Mouse (Mus musculus): ENCODE data around the gene Stk39. TPM values are rescaled to one million over a fixed set of nuclear protein-coding genes. Genes with fewer than 3 reads are reported as not detected.

Gene Stk39
- polyA plus RNA-seq, 1 experiment from 2014 or later, result 39.4 TPM

- no peak for ATAC-seq (ENCODE audit: low FRiP score)
- H3K4me1 ChIP-seq (replicated peaks), result peaks cover 17% of the 10 kb centered on the region
- no peak overlapping the region for H3K4me3 ChIP-seq
- H3K27me3 ChIP-seq, result no peaks in the 10 kb centered on the region
- H3K36me3 ChIP-seq, result 0 out of 2 replicates have a peak, but pooled peaks cover 5% of the 10 kb centered on the region
- H3K9me3 ChIP-seq, result no peaks in the 10 kb centered on the region
- WGBS, result 29% methylated on average over 10 of the region's 10 CpGs
- H3K4me2 ChIP-seq, result no peak overlapping the region
- no peak overlapping the region for H3K9ac ChIP-seq
- H3K27ac ChIP-seq, result no peak overlapping the region
These were observed 85.7 kb downstream of the Stk39 start for GRCm38 (mm10) chr2:68386313-68386863.

- Histone ChIP-seq H3K4me3 (no peak overlapping the region), H3K9me3 (no peaks in the 10 kb centered on the region), H3K4me2 (no peak overlapping the region), H3K27ac (no peak overlapping the region), H3K27me3 (no peaks in the 10 kb centered on the region), H3K4me1 (replicated peaks) (peaks cover 20% of the 10 kb centered on the region), H3K36me3 (0 out of 2 replicates have a peak, but pooled peaks cover 5% of the 10 kb centered on the region), H3K9ac (no peak overlapping the region)
- WGBS, result 62% methylated on average over 9 of the region's 9 CpGs
- ATAC-seq (ENCODE audit: low FRiP score), result no peak
These were observed 86.3 kb downstream of the Stk39 start for GRCm38 (mm10) chr2:68385654-68386312.

- no peak overlapping the region for H3K9ac ChIP-seq
- no peak for ATAC-seq (ENCODE audit: low FRiP score)
- no peak overlapping the region for H3K4me2 ChIP-seq
- no peaks in the 10 kb centered on the region for H3K9me3 ChIP-seq
- no peak overlapping the region for H3K4me3 ChIP-seq
- H3K27me3 ChIP-seq, result no peaks in the 10 kb centered on the region
- 81% methylated on average over 4 of the region's 4 CpGs for WGBS
- 0 out of 2 replicates have a peak, but pooled peaks cover 4% of the 10 kb centered on the region for H3K36me3 ChIP-seq
- peaks cover 37% of the 10 kb centered on the region for H3K4me1 ChIP-seq (replicated peaks)
- no peak overlapping the region for H3K27ac ChIP-seq
These were observed 88.1 kb downstream of the Stk39 start for GRCm38 (mm10) chr2:68383964-68384363.

GRCm38 (mm10) chr2:68382394-68383059, 89.5 kb downstream of the Stk39 start:
- Histone ChIP-seq H3K9me3 (no peaks in the 10 kb centered on the region), H3K27me3 (no peaks in the 10 kb centered on the region), H3K36me3 (no peaks in the 10 kb centered on the region), H3K4me3 (no peak overlapping the region), H3K9ac (no peak overlapping the region), H3K4me1 (replicated peaks) (peaks cover 45% of the 10 kb centered on the region), H3K27ac (no peak overlapping the region), H3K4me2 (no peak overlapping the region)
- ATAC-seq (ENCODE audit: low FRiP score), result no peak
- WGBS, result 64% methylated on average over 11 of the region's 11 CpGs

GRCm38 (mm10) chr2:68381881-68382280, 90.2 kb downstream of the Stk39 start:
- Histone ChIP-seq H3K9ac (no peak overlapping the region), H3K9me3 (no peaks in the 10 kb centered on the region), H3K4me3 (no peak overlapping the region), H3K4me1 (replicated peaks) (peaks cover 45% of the 10 kb centered on the region), H3K27me3 (no peaks in the 10 kb centered on the region), H3K4me2 (no peak overlapping the region), H3K27ac (no peak overlapping the region), H3K36me3 (no peaks in the 10 kb centered on the region)
- 75% methylated on average over 4 of the region's 4 CpGs for WGBS
- ATAC-seq (ENCODE audit: low FRiP score), result no peak

- no peaks in the 10 kb centered on the region for H3K36me3 ChIP-seq
- H3K27ac ChIP-seq, result no peak overlapping the region
- H3K4me3 ChIP-seq, result no peak overlapping the region
- peaks cover 51% of the 10 kb centered on the region for H3K4me1 ChIP-seq (replicated peaks)
- no peaks in the 10 kb centered on the region for H3K9me3 ChIP-seq
- WGBS, result 49% methylated on average over 6 of the region's 6 CpGs
- H3K27me3 ChIP-seq, result no peaks in the 10 kb centered on the region
- no peak overlapping the region for H3K9ac ChIP-seq
- no peak overlapping the region for H3K4me2 ChIP-seq
- no peak for ATAC-seq (ENCODE audit: low FRiP score)
These were observed 90.9 kb downstream of the Stk39 start for GRCm38 (mm10) chr2:68381205-68381604.

- no peaks in the 10 kb centered on the region for H3K9me3 ChIP-seq
- no peak overlapping the region for H3K4me2 ChIP-seq
- peak overlapping the region; percentile 55 for H3K27ac ChIP-seq
- H3K4me1 ChIP-seq (replicated peaks), result peaks cover 51% of the 10 kb centered on the region
- H3K36me3 ChIP-seq, result no peaks in the 10 kb centered on the region
- ATAC-seq (ENCODE audit: low FRiP score), result no peak
- WGBS, result 35% methylated on average over 11 of the region's 11 CpGs
- H3K9ac ChIP-seq, result no peak overlapping the region
- no peak overlapping the region for H3K4me3 ChIP-seq
- no peaks in the 10 kb centered on the region for H3K27me3 ChIP-seq
These were observed 92.4 kb downstream of the Stk39 start for GRCm38 (mm10) chr2:68379631-68380030.

- 74% methylated on average over 8 of the region's 8 CpGs for WGBS
- peaks cover 51% of the 10 kb centered on the region for H3K4me1 ChIP-seq (replicated peaks)
- ATAC-seq (ENCODE audit: low FRiP score), result no peak
These were observed 93.7 kb downstream of the Stk39 start for GRCm38 (mm10) chr2:68378319-68378718.

GRCm38 (mm10) chr2:68377251-68377681, 94.8 kb downstream of the Stk39 start:
- 79% methylated on average over 6 of the region's 6 CpGs for WGBS
- H3K27ac ChIP-seq, result no peak overlapping the region
- H3K9ac ChIP-seq, result no peak overlapping the region
- H3K27me3 ChIP-seq, result no peaks in the 10 kb centered on the region
- no peak for ATAC-seq (ENCODE audit: low FRiP score)
- H3K36me3 ChIP-seq, result no peaks in the 10 kb centered on the region
- H3K9me3 ChIP-seq, result no peaks in the 10 kb centered on the region
- no peak overlapping the region for H3K4me2 ChIP-seq
- peaks cover 42% of the 10 kb centered on the region for H3K4me1 ChIP-seq (replicated peaks)
- H3K4me3 ChIP-seq, result no peak overlapping the region

More at GRCm38 (mm10) chr2:68378319-68378718, 93.7 kb downstream of the Stk39 start:
- Histone ChIP-seq H3K36me3 (no peaks in the 10 kb centered on the region), H3K27me3 (no peaks in the 10 kb centered on the region), H3K27ac (no peak overlapping the region), H3K9ac (no peak overlapping the region), H3K4me3 (no peak overlapping the region), H3K9me3 (no peaks in the 10 kb centered on the region), H3K4me2 (no peak overlapping the region)

- Histone ChIP-seq H3K4me2 (no peak overlapping the region), H3K4me3 (no peak overlapping the region), H3K4me1 (replicated peaks) (peaks cover 36% of the 10 kb centered on the region), H3K27ac (no peak overlapping the region), H3K27me3 (no peaks in the 10 kb centered on the region), H3K9ac (no peak overlapping the region), H3K36me3 (no peaks in the 10 kb centered on the region), H3K9me3 (no peaks in the 10 kb centered on the region)
- ATAC-seq (ENCODE audit: low FRiP score), result no peak
- WGBS, result 80% methylated on average over 12 of the region's 12 CpGs
These were observed 95.4 kb downstream of the Stk39 start for GRCm38 (mm10) chr2:68376660-68377059.

- 61% methylated on average over 7 of the region's 7 CpGs for WGBS
These were observed 97.9 kb downstream of the Stk39 start for GRCm38 (mm10) chr2:68374202-68374601.

GRCm38 (mm10) chr2:68371912-68372311, 100.2 kb downstream of the Stk39 start:
- WGBS, result 77% methylated on average over 6 of the region's 6 CpGs
- no peaks in the 10 kb centered on the region for H3K36me3 ChIP-seq
- H3K27me3 ChIP-seq, result no peaks in the 10 kb centered on the region
- no peak overlapping the region for H3K4me3 ChIP-seq
- H3K27ac ChIP-seq, result no peak overlapping the region
- H3K4me2 ChIP-seq, result no peak overlapping the region
- H3K4me1 ChIP-seq (replicated peaks), result peaks cover 30% of the 10 kb centered on the region
- no peaks in the 10 kb centered on the region for H3K9me3 ChIP-seq
- H3K9ac ChIP-seq, result no peak overlapping the region
- no peak for ATAC-seq (ENCODE audit: low FRiP score)

More at GRCm38 (mm10) chr2:68374202-68374601, 97.9 kb downstream of the Stk39 start:
- no peaks in the 10 kb centered on the region for H3K27me3 ChIP-seq
- H3K36me3 ChIP-seq, result no peaks in the 10 kb centered on the region
- ATAC-seq (ENCODE audit: low FRiP score), result no peak
- H3K4me1 ChIP-seq (replicated peaks), result peaks cover 29% of the 10 kb centered on the region
- H3K9me3 ChIP-seq, result no peaks in the 10 kb centered on the region
- H3K27ac ChIP-seq, result no peak overlapping the region
- H3K4me3 ChIP-seq, result no peak overlapping the region
- no peak overlapping the region for H3K9ac ChIP-seq
- no peak overlapping the region for H3K4me2 ChIP-seq

Measured in hindbrain, embryonic 13.5 days (tissue).